Mouse (Mus musculus): ENCODE measurements at regions not wholly inside any gene's neighbourhood (a gene's known extent, or its start where the extent isn't known, plus 50 kb on each side); places are given as distances from the start of the nearest gene placed in this dataset.

DNA sequence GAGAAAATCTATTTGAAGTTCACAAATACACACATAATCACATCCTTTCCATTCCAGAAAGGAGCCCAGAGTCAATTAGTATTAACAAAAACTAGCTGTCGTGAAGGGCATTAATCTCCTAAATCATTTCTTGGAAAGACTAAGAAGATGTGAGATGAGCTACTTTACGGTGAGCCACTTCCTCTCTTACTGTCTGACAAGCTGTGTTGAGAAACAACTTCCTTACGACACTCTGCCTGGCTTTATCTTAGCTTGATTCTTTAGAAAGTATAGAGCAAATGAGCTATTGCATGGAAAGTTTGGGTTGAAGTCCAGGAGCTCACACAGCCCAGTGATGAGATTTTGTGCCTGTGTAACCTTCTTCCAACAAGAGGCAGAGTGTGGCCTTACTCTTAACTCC lies 85.2 kb upstream of the Tmem150c start:
- DNase-seq, result no peak

DNA sequence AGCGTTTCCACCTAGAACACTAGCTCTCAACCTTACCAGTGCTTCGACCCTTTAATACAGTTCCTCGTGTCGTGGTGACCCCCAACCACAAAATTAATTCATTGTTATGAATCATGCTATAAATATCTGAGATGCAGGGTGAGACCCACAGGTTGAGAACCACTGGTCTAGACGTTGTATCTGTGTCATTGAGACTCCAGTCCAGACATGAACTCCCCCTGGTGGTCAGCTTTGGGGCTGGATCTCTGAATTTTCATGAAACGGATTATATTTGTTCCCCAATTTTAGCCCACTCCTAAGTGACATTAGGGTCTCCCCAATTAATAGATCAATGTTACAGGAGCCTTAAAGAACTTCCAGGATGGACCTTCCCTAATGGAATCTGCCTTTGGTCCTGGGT lies 81.3 kb upstream of the Tmem150c start:
- peak; percentile 28 for DNase-seq

DNA sequence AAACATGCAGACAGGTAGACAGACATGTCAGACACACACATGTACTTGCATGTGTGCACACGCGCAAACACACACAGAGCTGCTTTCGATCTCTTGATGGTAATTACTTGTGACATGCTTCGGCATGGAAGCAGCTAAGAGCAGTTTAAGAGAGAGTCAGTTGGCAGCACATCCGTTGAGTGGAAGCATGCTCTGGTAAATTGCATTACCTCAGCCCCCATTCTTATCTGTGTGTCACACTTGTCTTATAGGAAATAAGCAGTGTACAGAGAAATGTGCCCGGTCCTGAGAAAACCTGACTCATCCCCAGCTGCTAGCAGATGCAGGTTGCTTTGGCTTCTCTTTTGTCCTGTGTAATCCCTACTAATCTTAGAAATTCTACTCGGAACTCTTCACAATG lies 80.0 kb upstream of the Tmem150c start:
- no peak for DNase-seq

DNA sequence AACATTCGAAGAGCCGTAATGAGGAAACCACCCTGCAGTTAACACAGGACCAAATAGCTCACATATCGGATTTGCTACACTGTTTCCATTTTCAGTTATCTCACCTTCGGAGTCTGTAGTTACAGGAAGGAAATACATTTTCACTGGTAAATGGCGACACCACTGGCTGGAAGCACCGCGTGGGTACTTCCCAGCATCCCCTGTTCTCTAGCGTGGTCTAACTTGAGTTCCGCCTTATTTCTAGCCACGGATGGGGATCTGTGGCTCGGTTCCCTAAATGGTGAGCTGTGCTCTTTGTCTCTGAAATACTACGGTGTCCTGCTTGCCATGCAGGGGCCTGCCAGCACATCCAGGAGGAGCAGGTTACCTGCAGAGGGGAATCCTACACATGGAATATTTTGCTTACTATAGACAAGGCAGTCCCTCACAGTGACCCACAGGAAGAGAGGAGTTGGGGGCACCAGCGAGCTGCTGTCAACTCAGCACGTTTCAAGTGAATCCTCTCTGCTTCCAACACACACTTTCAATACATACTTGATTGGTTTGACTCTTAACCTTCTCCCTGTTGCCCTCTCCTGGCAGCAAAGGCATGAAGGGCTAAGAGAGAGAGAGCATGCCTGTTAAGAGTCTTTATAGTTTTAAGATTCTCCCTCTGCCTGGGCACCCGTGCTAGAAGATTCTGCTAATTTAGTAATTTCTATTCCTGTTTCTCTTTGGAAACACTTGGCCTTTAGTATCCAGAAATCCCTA lies 78.9 kb upstream of the Tmem150c start:
- no peak for DNase-seq

DNA sequence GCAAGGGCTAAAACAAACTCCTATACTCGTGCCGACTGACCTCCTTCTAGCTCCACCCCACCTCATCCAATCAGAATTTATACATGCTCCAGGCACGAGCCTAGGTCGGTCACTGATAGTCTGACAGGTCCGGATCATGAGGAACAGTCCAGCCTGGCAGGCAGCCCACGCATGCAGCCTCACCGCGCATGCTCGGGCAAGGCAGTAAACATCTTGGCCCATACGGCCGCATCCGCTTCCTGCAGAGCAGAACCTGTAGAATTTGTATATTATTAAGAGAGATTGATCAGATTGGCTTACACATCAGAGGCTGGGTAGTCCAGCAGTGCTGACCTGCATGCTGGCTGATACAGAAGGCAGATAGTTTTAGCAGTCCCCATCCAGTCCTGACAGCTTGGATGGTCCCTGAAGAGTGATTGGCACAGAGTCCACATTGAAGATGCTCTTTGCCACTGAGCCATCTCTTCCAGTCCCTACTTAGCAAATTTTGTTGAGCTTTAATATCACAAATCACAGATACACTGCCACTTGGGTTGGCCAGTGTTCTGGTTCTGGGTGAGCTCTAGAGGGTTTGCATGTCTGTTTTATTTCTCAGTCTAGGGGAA lies 78.2 kb upstream of the Tmem150c start:
- DNase-seq, result no peak

DNA sequence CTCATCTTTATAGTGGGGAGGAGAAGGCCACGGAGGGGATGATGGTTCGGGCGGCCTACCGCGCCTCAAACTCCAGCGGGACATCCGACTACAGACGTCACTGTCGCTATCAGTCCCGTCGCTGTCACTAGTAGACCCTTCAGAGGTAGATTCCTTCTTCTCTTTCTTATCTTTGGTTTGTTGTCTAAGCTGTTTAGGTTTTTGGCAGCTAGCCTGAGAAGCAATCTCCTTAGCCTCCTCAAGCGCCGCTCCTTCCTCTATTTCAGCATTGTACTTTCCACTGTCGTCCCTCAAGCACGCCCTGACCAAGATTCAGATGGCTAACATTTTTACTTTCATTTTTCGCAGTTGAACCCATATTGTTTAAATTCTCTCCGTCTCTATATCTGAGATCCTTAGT lies 76.7 kb upstream of the Tmem150c start:
- DNase-seq, result no peak

DNA sequence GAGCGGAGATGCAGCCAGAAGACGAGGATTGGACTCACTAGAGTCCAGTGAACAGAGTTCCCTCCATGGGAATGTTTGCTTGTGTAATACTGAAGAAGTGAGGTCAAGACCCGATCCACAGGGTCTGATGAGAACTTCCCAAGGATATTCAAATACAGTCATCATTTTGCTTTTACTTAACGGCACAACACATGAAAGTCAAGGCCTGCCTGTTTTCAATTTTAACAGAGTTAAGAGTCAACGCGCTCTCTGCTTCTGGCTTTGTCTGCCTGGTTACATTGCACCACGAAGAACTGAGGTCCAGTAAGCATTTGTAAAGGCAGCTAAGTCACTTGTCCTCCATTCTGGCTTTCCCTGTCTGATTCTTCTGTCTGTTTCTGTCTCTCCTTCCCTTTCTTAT lies 72.5 kb upstream of the Tmem150c start:
- no peak for DNase-seq

DNA sequence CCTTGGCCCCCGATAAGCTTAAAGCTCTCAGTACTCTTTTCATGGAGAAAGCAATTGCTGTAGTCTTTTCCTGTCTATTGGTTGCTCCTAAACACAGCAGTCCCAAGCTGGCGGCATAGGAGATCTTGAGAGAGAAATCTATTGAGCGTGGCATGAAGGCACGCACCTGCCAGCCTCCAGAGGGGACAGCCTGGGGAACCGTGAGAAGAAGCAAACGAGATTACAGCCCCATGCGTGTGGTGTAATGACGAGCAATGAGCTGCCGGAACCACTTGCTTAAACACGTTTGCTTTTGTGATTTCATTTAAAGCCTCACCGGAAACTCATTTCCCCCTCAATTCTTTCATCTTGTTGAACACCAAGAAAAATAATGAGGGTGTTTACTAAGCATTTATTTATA lies 72.0 kb upstream of the Tmem150c start:
- DNase-seq, result no peak

DNA sequence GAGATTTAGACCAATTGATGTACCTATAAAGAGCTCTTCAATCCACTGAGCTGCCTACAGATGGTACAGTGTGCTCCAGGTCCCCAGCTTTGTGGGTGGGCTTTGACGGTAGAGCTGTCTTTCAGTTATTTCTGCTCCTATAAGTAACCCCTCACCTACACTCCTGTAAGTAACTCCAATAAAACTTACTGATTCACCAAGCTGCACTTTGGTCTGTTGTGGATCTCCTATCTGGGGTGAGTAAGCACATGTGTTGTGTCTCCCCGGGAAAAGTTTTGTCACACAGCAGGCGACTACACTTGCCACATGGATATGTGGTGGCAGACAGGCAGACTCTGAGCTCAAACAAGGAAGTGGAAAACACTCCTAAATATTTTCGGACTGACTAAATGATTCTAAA lies 70.4 kb upstream of the Tmem150c start:
- no peak for DNase-seq

DNA sequence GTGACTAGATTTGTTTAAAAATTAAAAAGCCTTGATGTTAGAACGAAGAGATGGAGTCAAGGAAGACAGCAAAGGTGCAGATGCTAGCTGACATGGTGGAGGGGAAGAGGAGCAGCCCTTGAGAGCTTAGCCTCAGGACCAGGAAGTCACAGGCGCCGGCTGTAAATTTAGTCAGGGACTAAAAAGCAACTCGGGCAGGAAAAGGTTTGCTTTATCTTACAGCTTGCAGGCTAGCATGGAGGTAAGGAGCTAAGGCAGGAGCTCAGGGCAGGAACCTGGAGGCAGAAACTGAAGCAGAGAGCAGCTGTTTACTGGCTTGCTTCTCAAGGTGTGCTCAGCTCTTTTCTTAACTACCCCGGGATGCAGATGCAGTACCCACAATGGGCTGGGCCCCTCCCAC lies 68.3 kb upstream of the Tmem150c start:
- no peak for DNase-seq

DNA sequence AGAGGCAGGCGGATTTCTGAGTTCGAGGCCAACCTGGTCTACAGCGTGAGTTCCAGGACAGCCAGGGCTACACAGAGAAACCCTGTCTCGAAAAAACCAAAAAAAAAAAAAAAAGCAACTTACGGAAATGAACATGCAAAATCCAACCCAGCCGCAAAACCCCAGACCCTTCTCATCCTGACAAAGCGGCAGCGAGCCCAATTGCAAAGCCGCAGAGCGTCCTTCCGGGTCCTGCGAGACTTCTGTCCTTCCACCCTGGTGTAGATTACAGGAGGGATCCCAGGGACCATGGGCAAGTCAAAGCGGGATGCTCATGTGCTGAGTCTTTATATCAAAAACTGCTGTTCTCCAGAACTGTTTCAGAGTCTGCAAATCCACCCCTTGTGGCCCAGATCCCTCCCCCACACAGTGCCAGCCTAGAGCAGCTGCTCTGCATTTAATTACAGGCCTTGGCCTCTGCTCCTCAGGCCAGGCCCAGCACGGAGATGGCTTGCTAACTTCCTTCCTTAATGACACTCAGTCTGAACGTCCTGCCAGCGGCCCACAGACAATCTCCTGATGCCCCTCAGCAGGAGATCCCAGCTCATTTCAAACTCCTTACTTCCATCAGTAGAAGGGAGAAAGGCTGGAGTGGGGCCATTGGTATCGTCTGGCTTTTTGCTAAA lies 67.1 kb upstream of the Tmem150c start:
- DNase-seq, result no peak

DNA sequence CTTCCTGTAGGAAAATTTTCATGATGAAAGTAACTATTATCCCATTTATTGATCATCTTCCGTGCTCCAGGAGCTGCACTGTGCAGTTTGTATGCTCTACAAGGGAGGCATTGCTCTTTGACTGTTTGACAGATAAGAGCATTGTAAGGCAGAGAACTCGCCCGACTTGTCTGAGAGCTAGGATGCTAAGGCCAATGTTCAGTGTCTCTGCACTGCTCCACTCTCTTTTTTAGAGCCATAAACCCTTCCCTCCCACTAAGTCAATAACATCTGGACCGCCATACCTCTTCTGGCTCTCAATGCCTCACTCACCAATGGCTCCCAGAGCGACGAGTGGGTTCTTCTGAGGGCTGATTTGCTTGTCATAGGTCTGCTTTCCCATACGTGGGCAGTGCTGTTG lies 65.9 kb upstream of the Tmem150c start:
- DNase-seq, result no peak

DNA sequence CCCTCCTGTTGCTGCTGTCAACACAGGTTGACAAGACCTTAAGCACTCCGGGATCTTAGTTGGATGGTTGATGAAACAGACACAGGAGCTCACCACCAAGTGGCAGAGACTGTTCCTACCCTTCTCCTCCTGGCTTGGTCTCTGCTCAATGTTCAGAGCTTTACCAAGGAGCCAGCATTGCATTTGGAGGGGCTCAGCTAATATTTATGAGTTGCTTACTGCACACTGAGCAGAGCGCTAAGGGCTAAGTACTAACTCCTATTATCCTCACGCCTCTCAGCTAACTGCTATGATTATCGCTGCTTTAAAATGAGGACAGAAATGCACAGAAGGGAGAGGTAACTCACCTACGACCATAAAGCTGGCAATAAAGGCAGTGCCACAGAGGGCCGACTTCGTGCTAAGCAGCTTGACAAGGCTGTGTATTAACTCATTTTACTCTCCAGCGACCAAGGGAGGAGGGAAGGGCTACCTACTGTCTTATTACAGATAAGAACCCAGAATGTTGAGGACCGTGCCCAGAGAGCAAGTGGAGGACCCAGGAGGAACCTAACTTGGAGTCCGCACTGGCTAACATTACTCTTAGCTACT lies 65.3 kb upstream of the Tmem150c start:
- DNase-seq, result no peak

DNA sequence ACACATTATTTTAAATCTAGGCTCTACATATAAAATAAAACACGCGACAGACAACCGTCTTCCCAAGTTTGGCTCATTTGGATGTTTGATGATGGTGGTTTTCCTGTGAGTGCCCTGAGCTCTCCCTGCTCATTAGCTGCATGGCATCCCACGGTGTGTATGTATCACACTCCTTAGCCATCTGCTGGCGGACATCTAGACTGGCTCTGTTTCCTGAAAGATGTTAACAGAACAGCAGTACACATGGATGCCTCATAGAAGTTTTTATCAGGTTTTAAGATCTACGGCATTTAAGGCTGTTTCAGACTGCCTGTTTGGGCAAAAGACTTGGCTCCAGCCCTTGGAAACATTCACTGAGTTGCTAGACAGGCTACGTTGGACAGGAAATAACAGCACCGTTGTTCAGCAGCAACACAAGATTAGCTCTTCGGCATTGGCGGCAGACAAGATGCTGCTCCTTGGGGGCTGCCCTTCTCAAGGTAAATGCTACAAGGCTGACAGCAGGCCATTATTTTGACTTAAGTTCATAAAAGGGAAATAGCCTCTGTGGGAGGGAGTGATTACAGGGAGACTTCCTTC lies 61.5 kb upstream of the Tmem150c start:
- no peak for DNase-seq

DNA sequence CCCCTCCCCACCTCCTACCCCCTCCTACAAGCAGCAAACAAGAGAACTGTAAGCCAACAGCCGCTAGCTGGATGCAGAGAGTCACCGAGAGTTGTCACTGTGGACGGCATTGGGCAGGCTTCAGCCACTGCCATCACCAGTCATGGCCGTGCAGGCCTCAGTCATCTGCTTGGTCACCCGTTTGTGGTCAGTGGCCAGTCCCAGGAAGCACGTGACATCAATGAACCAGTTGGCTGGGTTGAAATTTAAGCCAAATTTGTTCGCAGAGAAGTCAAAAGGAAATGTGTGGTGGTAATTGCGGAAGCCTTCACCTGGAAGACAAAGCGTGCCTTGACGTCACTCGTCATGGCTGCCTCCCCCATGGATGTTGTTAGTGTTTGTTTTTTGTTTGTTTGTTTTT lies 60.7 kb upstream of the Tmem150c start:
- no peak for DNase-seq

DNA sequence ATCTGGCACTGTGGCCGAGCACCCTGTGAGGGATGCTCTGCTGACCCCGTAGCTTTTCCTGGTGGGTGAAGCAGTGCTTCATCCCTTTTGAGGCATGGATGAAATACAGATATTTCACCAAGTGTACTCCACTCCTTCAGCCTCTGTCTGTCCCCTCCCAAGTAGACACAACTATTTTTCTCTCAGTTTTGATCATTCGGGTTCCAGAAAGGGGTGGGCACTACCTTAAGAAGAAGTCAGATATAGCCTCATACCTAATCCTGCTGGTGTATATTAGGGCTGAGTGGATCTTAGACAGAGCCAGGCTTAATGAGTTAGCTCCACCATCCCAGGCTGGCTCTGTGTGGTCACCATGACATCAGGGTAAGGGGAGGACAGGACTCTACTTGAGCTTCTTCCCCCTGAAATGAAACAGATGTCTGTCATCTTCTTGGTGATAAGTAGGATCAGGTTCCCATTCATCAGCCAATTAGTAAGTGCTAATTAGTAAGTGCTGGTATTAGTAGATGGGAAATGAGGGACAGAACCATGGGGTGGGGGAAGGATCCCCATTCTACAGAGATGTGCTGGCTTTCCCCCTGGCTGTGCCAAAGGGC lies 58.7 kb upstream of the Tmem150c start:
- DNase-seq, result no peak

DNA sequence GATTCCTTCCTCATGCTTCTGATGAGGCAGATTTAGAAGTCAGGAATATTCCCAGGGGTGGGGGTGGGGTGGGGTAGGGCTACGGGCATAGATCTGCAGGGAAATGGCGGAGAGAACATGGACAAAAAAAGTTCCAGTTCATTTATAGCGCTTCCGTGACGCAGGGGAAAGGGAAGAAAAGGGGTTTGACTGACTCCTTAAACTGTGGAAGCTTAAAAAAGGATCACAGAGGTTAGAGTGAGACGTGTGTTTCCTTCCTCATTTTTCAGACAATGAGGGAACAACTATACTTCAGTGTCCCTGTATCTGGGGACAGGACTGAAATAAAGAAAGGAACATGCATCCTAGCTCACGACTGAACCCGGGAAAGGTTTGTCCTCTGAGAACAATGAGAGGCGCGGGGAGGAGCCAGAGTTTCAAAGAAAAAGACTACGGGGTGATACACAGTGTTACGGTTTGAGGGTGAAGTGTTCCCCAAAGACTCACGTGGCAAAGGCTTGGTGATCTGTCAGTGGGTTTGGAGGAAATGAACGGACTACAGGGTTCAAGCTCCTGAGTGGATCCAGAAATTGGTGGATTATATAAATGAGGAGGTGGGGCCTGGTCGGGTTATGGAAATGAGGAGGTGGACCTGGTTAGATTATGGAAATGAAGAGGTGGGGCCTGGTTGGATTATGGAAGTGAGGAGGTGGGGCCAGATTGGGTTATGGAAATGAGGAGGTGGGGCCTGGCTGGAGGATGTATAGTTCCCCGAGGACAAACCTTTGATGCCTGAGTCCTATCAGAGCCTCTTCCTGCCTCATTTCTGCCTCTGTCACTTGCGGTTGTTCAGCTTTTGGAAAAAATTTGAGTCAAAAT lies 57.8 kb upstream of the Tmem150c start:
- peak; percentile 25 for DNase-seq

DNA sequence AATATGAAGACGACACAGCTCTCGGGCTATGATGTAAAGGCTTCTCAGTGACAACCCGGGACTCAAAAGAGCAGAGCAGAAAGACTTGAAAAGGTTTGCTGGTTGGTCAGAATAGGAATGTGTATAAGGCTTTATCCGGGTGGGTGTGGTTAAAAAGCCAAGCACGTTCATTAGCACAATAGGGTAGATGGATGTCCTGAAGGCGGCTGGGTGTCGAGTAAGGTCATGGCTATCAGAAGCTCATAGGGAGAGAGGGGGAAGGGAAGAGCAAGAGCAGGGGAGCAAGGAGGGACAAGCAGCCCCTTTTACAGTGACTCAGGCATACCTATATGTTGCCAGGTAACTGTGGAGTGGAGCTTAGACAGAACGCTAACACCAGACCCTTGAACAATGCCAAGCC lies 54.3 kb upstream of the Tmem150c start:
- DNase-seq, result no peak

DNA sequence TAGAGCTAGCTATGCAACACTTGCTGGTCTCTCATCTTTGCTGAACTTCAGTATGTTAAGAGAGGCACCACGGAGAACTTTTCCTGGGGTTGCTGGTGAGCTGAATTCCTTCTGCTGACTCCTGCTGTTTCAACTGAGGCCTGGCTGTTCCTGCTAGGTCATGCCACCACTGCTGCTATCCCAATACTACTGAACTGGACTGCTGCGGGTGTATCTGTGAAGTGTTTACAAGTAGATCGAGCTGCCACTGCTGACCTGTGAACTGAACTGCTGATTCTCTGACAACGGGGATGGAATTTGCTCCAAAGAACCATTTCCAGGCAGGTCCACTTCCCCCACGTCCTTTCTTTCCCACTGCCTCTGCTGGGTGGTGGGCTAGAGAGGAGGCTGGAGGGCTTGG lies 51.1 kb upstream of the Tmem150c start:
- no peak for DNase-seq

All from liver (tissue).